Mouse (Mus musculus): ENCODE data around the gene Rusc2.

- no peak for TF ChIP-seq POLR2A (IDR thresholded peaks at IDR 0.05; ENCODE audit: borderline replicate concordance, extremely low read depth, low read depth, low read length)
- no peak for TF ChIP-seq CTCF (IDR thresholded peaks at IDR 0.05; ENCODE audit: insufficient read depth, low read length)
These were observed 36.7 kb downstream of the Rusc2 start for GRCm38 (mm10) chr4:43418450-43418849.
